Mouse (Mus musculus) stomach, postnatal 0 days (tissue): ENCODE results near the gene Tulp3. TPM values are rescaled to one million over a fixed set of nuclear protein-coding genes. Genes with fewer than 3 reads are reported as not detected.
A peak's percentile ranks its signal among the peaks of the same experiment; 100 is the strongest.

Experiments
- ATAC-seq: fragments of 200-750 bp; cut with Nextera tagmentation; 2 replicates; pipeline ENCODE4 v1.8.0; 2017; ENCODE audit not compliant: low FRiP score, low TSS enrichment
- DNase-seq: peaks from one replicate; pipeline ENCODE4 v3.0.0-alpha.2; 2016; ENCODE audit warnings: low spot score
- H3K27ac ChIP-seq: fragments of 300-500 bp; sonication (generic); replicated peaks from 2 replicates; pipeline ENCODE4 v1.5.1; 2014; ENCODE audit warnings: mild to moderate bottlenecking, control low read depth
- H3K27me3 ChIP-seq: fragments of 300-500 bp; sonication (generic); 2 replicates; pipeline ENCODE4 v1.6.1; 2014; ENCODE audit warnings: low read length; ENCODE audit not compliant: control insufficient read depth, insufficient read depth
- H3K36me3 ChIP-seq: fragments of 300-500 bp; sonication (generic); 2 replicates; pipeline ENCODE4 v1.6.1; 2014; ENCODE audit warnings: low read length, mixed read lengths; ENCODE audit not compliant: control insufficient read depth, insufficient read depth
- H3K4me1 ChIP-seq: fragments of 300-500 bp; sonication (generic); replicated peaks from 2 replicates; pipeline ENCODE4 v1.6.1; 2014; ENCODE audit warnings: antibody characterized with exemption; ENCODE audit not compliant: control insufficient read depth, insufficient read depth
- H3K4me2 ChIP-seq: fragments of 300-500 bp; sonication (generic); replicated peaks from 2 replicates; pipeline ENCODE4 v1.6.1; 2014; ENCODE audit warnings: low read depth, mild to moderate bottlenecking, control low read depth, moderate library complexity
- H3K4me3 ChIP-seq: fragments of 300-500 bp; sonication (generic); 2 replicates; pipeline ENCODE4 v1.5.1; 2014; ENCODE audit warnings: low read depth, low read length, control low read depth
- H3K9ac ChIP-seq: fragments of 300-500 bp; sonication (generic); 2 replicates; pipeline ENCODE4 v1.6.1; 2014; ENCODE audit warnings: mild to moderate bottlenecking, low read length, control low read depth, mixed read lengths
- H3K9me3 ChIP-seq: fragments of 300-500 bp; sonication (generic); 2 replicates; pipeline ENCODE4 v1.6.1; 2016; ENCODE audit warnings: low read length; ENCODE audit not compliant: control insufficient read depth
- CTCF ChIP-seq: IDR thresholded peaks from 2 replicates; pipeline ENCODE4 v1.5.1; 2016; ENCODE audit warnings: antibody characterized with exemption, low read depth, mild to moderate bottlenecking, moderate library complexity
- EP300 ChIP-seq: optimal IDR thresholded peaks from 2 replicates; pipeline ENCODE3; 2016; ENCODE audit warnings: antibody characterized with exemption
- WGBS: fragments of 180-500 bp; shearing (Covaris S2); extraction: QIAGEN DNeasy Blood & Tissue Kit; methylation state at CpG from one replicate; pipeline ENCODE4 v1.1.7; 2014; 5-methylcytosine and 5-hydroxymethylcytosine counted together
- polyA plus RNA-seq: library from polyadenylated mRNA; unstranded; fragments of >200 nt; fragmentation: Nextera tagmentation; extraction: Ambion mirVana; gene quantifications from 2 replicates; pipeline ENCODE4 v1.2.1, GENCODE M21; 2015

Tulp3 gene
- polyA plus RNA-seq, 1 experiment from 2014 or later: 5.3 TPM

DNA sequence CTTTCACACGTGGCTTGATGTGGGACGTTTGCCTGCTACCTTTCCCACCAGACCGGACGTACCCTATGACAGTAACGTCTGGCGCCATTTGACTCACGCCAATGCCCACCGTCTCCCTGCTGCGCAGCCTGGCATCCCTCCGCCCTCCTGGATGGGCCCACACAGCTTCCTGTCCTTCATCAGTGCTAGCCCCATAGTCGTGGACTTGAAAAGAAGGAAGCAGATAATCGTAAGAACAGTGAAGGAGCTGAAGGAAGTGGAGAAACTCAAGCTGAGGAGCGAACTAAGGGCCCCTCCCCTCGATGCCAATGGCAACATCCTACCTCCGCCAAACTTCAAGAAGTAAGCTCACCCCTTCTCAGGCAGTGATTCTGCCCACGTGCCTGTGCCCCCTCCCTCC lies 24.0 kb upstream of the Tulp3 start:
- H3K9me3 ChIP-seq: no peaks in the 10 kb centered on the region
- TF ChIP-seq CTCF (no peak), EP300 (no peak)
- no peaks in the 10 kb centered on the region for H3K4me1 ChIP-seq
- no peaks in the 10 kb centered on the region for H3K36me3 ChIP-seq
- H3K4me3 ChIP-seq: no peak overlapping the region
- no peak overlapping the region for H3K4me2 ChIP-seq
- 81% methylated on average over 16 of the region's 16 CpGs for WGBS
- H3K9ac ChIP-seq: no peak overlapping the region
- no peak for DNase-seq
- ATAC-seq: no peak
- no peak overlapping the region for H3K27ac ChIP-seq
- no peaks in the 10 kb centered on the region for H3K27me3 ChIP-seq

DNA sequence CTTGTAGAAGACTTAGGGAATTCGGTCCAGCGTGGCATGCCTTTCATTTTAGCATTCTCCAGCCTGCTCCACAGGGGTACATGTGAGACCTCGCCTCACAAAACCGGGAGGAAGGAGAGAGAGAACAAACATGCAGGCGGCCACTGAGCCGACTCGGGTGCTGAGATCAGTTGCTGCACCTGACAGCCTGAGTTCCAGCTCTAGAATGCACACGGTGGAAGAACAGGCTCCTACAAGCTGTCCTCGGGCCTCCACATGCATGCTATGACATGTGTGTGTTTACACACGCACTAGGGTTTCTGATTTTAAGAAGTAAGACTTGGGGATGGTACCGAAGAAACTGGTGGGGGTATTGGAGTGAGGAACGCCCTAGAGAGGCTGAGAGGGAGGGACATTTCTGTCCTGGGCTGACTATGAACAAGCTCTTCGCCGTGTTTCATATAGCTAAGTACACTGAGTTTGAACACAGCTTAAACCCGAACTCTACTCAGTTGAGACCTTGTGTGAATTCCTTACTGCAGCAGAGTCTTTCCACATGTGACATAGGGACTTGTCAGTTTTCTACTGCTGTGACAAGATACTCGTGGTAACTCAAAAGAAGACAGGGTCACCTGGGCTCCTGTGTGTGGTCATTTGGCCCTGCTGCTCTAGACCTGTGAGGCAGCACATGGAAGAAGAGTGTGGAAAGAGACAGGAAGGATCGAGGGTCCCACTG lies 20.9 kb upstream of the Tulp3 start:
- Histone ChIP-seq H3K9ac (no peak overlapping the region), H3K4me2 (no peak overlapping the region), H3K27ac (peak overlapping the region; percentile 49; the same call in 1 of the 2 replicates), H3K4me1 (no peaks in the 10 kb centered on the region), H3K9me3 (no peaks in the 10 kb centered on the region), H3K36me3 (peaks cover 13% of the 10 kb centered on the region), H3K4me3 (no peak overlapping the region), H3K27me3 (no peaks in the 10 kb centered on the region)
- 73% methylated on average over 17 of the region's 17 CpGs for WGBS
- DNase-seq (no peak), ATAC-seq (peak; percentile 18; the same call in 1 of the 2 replicates)
- TF ChIP-seq EP300 (no peak), CTCF (no peak)

DNA sequence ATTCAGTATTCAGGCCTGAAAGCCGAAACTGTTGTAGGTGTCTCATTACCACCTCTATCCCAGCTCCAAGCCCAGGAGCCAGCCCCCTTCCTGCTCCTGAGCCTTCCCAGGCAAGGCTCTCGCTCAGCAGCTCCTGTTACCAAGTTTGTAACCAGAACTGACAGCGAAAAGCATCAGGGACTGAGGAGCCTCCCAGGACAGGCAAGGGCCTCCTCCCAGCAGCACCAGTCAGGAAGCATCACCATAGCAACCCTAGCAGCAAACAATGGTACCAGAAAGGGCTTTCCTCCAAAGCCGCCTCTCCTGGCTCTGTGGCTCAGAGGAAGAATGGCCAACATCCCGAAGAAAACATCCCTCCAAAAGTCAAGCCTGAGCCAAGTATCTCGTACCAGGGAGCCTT lies 19.5 kb upstream of the Tulp3 start, which contains the start of the genes Tex52 and Gm44596:
Gene Tex52, plus strand, starts transcription at position 265 of the 400 bp plus-strand sequence.
Gene Gm44596, plus strand, starts transcription at position 312 of the 400 bp plus-strand sequence.
- WGBS: 24% methylated on average over 6 of the region's 6 CpGs
- Histone ChIP-seq H3K36me3 (peaks cover 19% of the 10 kb centered on the region), H3K4me1 (no peaks in the 10 kb centered on the region), H3K27me3 (no peaks in the 10 kb centered on the region), H3K27ac (peak within 1 kb of the TSS; percentile 49; the same call in 1 of the 2 replicates), H3K9ac (no peak within 1 kb of the TSS), H3K9me3 (no peaks in the 10 kb centered on the region), H3K4me3 (no peak within 1 kb of the TSS), H3K4me2 (no peak within 1 kb of the TSS)
- no peak for TF ChIP-seq CTCF
- no peak for TF ChIP-seq EP300
- ATAC-seq: no peak
- no peak for DNase-seq

DNA sequence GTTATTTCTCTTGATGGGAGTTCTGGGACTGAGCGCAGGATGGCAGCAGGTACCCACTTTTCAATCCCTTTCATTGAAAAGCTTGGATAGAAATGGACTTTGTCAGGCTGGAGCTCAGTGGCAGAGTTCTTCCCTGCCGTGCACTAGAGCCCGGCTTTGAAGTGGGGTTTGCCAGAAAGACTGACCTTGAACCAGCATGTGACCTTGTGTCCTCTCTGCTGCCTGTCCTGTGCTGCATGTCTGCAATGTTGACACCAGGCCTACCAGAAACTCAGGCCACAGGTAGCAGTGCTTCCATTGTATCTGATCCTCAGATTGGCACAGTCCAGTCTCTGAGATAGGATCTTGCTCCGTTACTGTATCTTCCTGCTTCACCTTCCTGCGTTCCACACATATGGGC lies 14.4 kb upstream of the Tulp3 start:
- no peaks in the 10 kb centered on the region for H3K27me3 ChIP-seq
- no peak overlapping the region for H3K27ac ChIP-seq
- H3K36me3 ChIP-seq: peaks cover 23% of the 10 kb centered on the region
- TF ChIP-seq CTCF (no peak), EP300 (no peak)
- ATAC-seq (no peak), DNase-seq (no peak)
- no peak overlapping the region for H3K9ac ChIP-seq
- H3K4me2 ChIP-seq: no peak overlapping the region
- H3K4me3 ChIP-seq: no peak overlapping the region
- no peaks in the 10 kb centered on the region for H3K4me1 ChIP-seq
- 92% methylated on average over 5 of the region's 5 CpGs for WGBS
- no peaks in the 10 kb centered on the region for H3K9me3 ChIP-seq

DNA sequence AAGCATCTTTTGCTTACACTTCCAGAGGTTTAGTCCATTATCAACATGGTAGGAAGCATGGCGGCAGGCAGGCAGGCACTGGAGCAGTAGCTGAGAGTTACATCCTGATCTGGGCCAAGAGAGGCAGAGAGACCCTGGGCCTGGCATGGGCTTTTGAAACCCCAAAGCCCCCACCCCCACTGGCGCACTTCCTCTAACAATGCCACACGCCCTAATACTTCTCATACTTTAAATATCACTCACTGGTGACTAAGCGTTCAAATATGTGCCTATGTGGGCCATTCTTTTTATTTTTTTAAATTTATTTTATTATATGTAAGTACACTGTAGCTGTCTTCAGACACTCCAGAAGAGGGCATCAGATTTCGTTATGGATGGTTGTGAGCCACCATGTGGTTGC lies 10.8 kb upstream of the Tulp3 start:
- DNase-seq (no peak), ATAC-seq (no peak)
- H3K27me3 ChIP-seq: no peaks in the 10 kb centered on the region
- no peak overlapping the region for H3K4me3 ChIP-seq
- TF ChIP-seq CTCF (no peak), EP300 (no peak)
- no peaks in the 10 kb centered on the region for H3K9me3 ChIP-seq
- no peak overlapping the region for H3K27ac ChIP-seq
- no peak overlapping the region for H3K4me2 ChIP-seq
- no peaks in the 10 kb centered on the region; the same call in 1 of the 2 replicates for H3K4me1 ChIP-seq
- no peak overlapping the region for H3K9ac ChIP-seq
- 94% methylated on average over 5 of the region's 5 CpGs for WGBS
- H3K36me3 ChIP-seq: peaks cover 9% of the 10 kb centered on the region; the same call in 1 of the 2 replicates

DNA sequence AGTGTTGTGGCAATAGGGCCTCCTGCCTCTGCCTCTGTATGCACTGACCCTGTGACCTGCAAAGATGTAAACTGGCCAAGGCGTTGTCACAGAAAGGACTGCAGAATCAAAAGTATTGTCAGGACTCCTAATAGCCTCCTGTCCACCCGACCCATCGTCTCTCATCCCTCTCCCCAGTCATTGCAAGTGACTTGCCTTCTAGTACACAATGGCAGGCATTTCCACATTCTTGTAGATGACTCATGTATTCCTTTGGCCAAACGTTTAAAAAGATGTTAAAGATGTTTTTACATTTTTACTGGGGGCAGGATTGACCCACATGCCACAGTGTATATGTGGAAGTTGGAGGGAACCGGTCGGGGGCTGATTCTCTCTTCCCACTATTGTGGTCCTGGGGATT lies 9.1 kb upstream of the Tulp3 start:
- no peaks in the 10 kb centered on the region for H3K27me3 ChIP-seq
- no peak overlapping the region for H3K27ac ChIP-seq
- H3K9me3 ChIP-seq: no peaks in the 10 kb centered on the region
- no peak for ATAC-seq
- TF ChIP-seq EP300: no peak
- TF ChIP-seq CTCF: no peak
- H3K4me1 ChIP-seq: peaks cover 2% of the 10 kb centered on the region; the same call in 1 of the 2 replicates
- H3K9ac ChIP-seq: no peak overlapping the region
- H3K4me3 ChIP-seq: no peak overlapping the region
- H3K4me2 ChIP-seq: no peak overlapping the region
- no peak for DNase-seq
- peaks cover 4% of the 10 kb centered on the region; the same call in 1 of the 2 replicates for H3K36me3 ChIP-seq
- 49% methylated on average over 6 of the region's 6 CpGs for WGBS
